Mouse (Mus musculus) MEL (cell line): ENCODE measurements at regions not wholly inside any gene's neighbourhood (a gene's known extent, or its start where the extent isn't known, plus 50 kb on each side); places are given as distances from the start of the nearest gene placed in this dataset.

Source experiments
- DNase-seq: peaks from one replicate; pipeline ENCODE4 v3.0.0; 2011; ENCODE audit warnings: low read depth, low spot score
- H3K27ac ChIP-seq: 2 replicates; pipeline ENCODE4 v1.5.1; 2012; ENCODE audit warnings: low read depth, mild to moderate bottlenecking, control low read depth, low read length, moderate library complexity; ENCODE audit not compliant: control insufficient read depth
- H3K27me3 ChIP-seq, 2 experiments: fragments of 150-350 bp in 1 of 2; sonication (generic) in 1 of 2; 2 replicates each; pipeline ENCODE4 v1.6.1; 2012; ENCODE audit warnings: low read length in 2 of 2, mild to moderate bottlenecking in 2 of 2, improper control_type of control experiment in 1 of 2, moderate library complexity in 1 of 2; ENCODE audit not compliant: insufficient read depth in 2 of 2, control insufficient read depth in 1 of 2
- H3K36me3 ChIP-seq, 2 experiments: 2 replicates each; pipeline ENCODE4 v1.6.1; 2012 to 2014; ENCODE audit warnings: low read length in 2 of 2, improper control_type of control experiment in 1 of 2, inconsistent platforms in 1 of 2, mild to moderate bottlenecking in 1 of 2; ENCODE audit not compliant: insufficient read depth in 2 of 2, control insufficient read depth in 1 of 2
- H3K4me1 ChIP-seq, 2 experiments: fragments of 150-350 bp in 1 of 2; sonication (generic) in 1 of 2; 2 replicates each; pipeline ENCODE4 v1.6.1; 2012; ENCODE audit warnings: low read length in 2 of 2, improper control_type of control experiment in 1 of 2, mild to moderate bottlenecking in 1 of 2; ENCODE audit not compliant: insufficient read depth in 2 of 2, control insufficient read depth in 1 of 2
- H3K4me3 ChIP-seq, 2 experiments: fragments of 150-350 bp in 1 of 2; sonication (generic) in 1 of 2; 2 replicates each; pipeline ENCODE4 v1.5.1; 2012; ENCODE audit warnings: low read depth in 2 of 2, low read length in 2 of 2, mild to moderate bottlenecking in 2 of 2, moderate library complexity in 2 of 2, control low read depth in 1 of 2, improper control_type of control experiment in 1 of 2; ENCODE audit not compliant: control insufficient read depth in 1 of 2, insufficient read depth in 1 of 2
- H3K79me2 ChIP-seq: 2 replicates; pipeline ENCODE4 v1.6.1; 2012; ENCODE audit warnings: mild to moderate bottlenecking, low read length, moderate library complexity; ENCODE audit not compliant: control insufficient read depth, poor library complexity, insufficient read depth
- H3K9ac ChIP-seq: 2 replicates; pipeline ENCODE4 v1.6.1; 2012; ENCODE audit warnings: low read depth, mild to moderate bottlenecking, control low read depth, low read length, moderate library complexity; ENCODE audit not compliant: control insufficient read depth, poor library complexity, severe bottlenecking
- H3K9me3 ChIP-seq: fragments of 150-350 bp; sonication (generic); replicated peaks from 2 replicates; pipeline ENCODE4 v1.6.1; 2012; ENCODE audit warnings: mild to moderate bottlenecking, low read length, improper control_type of control experiment, moderate library complexity; ENCODE audit not compliant: insufficient read depth
- CHD2 ChIP-seq: IDR thresholded peaks from 2 replicates; pipeline ENCODE4 v1.6.1; 2011; ENCODE audit warnings: low read length, improper control_type of control experiment
- E2F4 ChIP-seq: IDR thresholded peaks from 2 replicates; pipeline ENCODE4 v1.6.1; 2011; ENCODE audit warnings: low read depth, low read length, improper control_type of control experiment, borderline replicate concordance
- ELF1 ChIP-seq: IDR thresholded peaks from 2 replicates; pipeline ENCODE4 v1.6.1; 2014; ENCODE audit warnings: low read depth, mild to moderate bottlenecking, inconsistent platforms, low read length, improper control_type of control experiment, moderate library complexity
- ETS1 ChIP-seq: IDR thresholded peaks from 2 replicates; pipeline ENCODE4 v1.6.1; 2012; ENCODE audit warnings: low read depth, mild to moderate bottlenecking, inconsistent platforms, low read length, improper control_type of control experiment, moderate library complexity
- GATA1 ChIP-seq: IDR thresholded peaks from 2 replicates; pipeline ENCODE4 v1.6.1; 2011; ENCODE audit warnings: low read depth, low read length, improper control_type of control experiment
- HCFC1 ChIP-seq: IDR thresholded peaks from 2 replicates; pipeline ENCODE4 v1.6.1; 2012; ENCODE audit warnings: low read depth, mild to moderate bottlenecking, inconsistent platforms, low read length, improper control_type of control experiment, moderate library complexity
- JUND ChIP-seq: IDR thresholded peaks from 2 replicates; pipeline ENCODE4 v1.6.1; 2011; ENCODE audit warnings: low read depth, mild to moderate bottlenecking, improper control_type of control experiment, low read length
- MEF2A ChIP-seq: IDR thresholded peaks from 2 replicates; pipeline ENCODE4 v1.6.1; 2014; ENCODE audit warnings: low read depth, mild to moderate bottlenecking, inconsistent platforms, low read length, improper control_type of control experiment; ENCODE audit not compliant: poor library complexity, insufficient replicate concordance, severe bottlenecking; ENCODE audit errors: extremely low read depth
- MXI1 ChIP-seq: IDR thresholded peaks from 2 replicates; pipeline ENCODE4 v1.6.1; 2011; ENCODE audit warnings: mild to moderate bottlenecking, low read depth, low read length, improper control_type of control experiment
- MYB ChIP-seq: IDR thresholded peaks from 2 replicates; pipeline ENCODE4 v1.6.1; 2011; ENCODE audit warnings: mild to moderate bottlenecking, low read depth, low read length, improper control_type of control experiment
- NELFE ChIP-seq: IDR thresholded peaks from 2 replicates; pipeline ENCODE4 v1.6.1; 2011; ENCODE audit warnings: low read depth, low read length, improper control_type of control experiment
- SIN3A ChIP-seq: IDR thresholded peaks from 2 replicates; pipeline ENCODE4 v1.6.1; 2012; ENCODE audit warnings: low read length, improper control_type of control experiment, inconsistent platforms
- TBP ChIP-seq: IDR thresholded peaks from 2 replicates; pipeline ENCODE4 v1.8.0; 2011; ENCODE audit warnings: low read depth, low read length, improper control_type of control experiment
- TCF12 ChIP-seq: IDR thresholded peaks from 2 replicates; pipeline ENCODE4 v1.6.1; 2014; ENCODE audit warnings: low read depth, mild to moderate bottlenecking, inconsistent platforms, low read length, improper control_type of control experiment, moderate library complexity
- UBTF ChIP-seq: IDR thresholded peaks from 2 replicates; pipeline ENCODE4 v1.6.1; 2012; ENCODE audit warnings: low read depth, mild to moderate bottlenecking, inconsistent platforms, low read length, improper control_type of control experiment, moderate library complexity, borderline replicate concordance; ENCODE audit not compliant: insufficient read depth
- USF2 ChIP-seq, 2 experiments: IDR thresholded peaks; 2 replicates each; pipeline ENCODE4 v1.6.1; 2011 to 2012; ENCODE audit warnings: improper control_type of control experiment in 2 of 2, low read length in 2 of 2, borderline replicate concordance in 1 of 2, inconsistent platforms in 1 of 2, low read depth in 1 of 2, mild to moderate bottlenecking in 1 of 2; ENCODE audit not compliant: insufficient read depth in 1 of 2
- ZC3H11A ChIP-seq: IDR thresholded peaks from 2 replicates; pipeline ENCODE4 v1.6.1; 2012; ENCODE audit warnings: low read depth, mild to moderate bottlenecking, inconsistent platforms, low read length, improper control_type of control experiment
- ZMIZ1 ChIP-seq: IDR thresholded peaks from 2 replicates; pipeline ENCODE4 v1.6.1; 2012; ENCODE audit warnings: low read depth, mild to moderate bottlenecking, inconsistent platforms, low read length, improper control_type of control experiment, moderate library complexity
- ZNF384 ChIP-seq: IDR thresholded peaks from 2 replicates; pipeline ENCODE4 v1.6.1; 2012; ENCODE audit warnings: low read depth, mild to moderate bottlenecking, inconsistent platforms, low read length, improper control_type of control experiment

- Histone ChIP-seq H3K27ac (no peak overlapping the region), H3K4me1 (peaks cover 31 to 35% of the 10 kb centered on the region in 2 experiments), H3K79me2 (no peaks in the 10 kb centered on the region), H3K27me3 (no peaks in the 10 kb centered on the region), H3K9me3 (no peaks in the 10 kb centered on the region), H3K9ac (no peak overlapping the region), H3K36me3 (peaks cover 0 to 21% of the 10 kb centered on the region in 2 experiments; a peak in 2 of 4 replicates), H3K4me3 (no peak overlapping the region)
- TF ChIP-seq ZMIZ1: no peak
- no peak for TF ChIP-seq UBTF
- TF ChIP-seq E2F4: no peak
- no peak for TF ChIP-seq MEF2A
- TF ChIP-seq JUND: no peak
- TF ChIP-seq MXI1: no peak
- no peak for TF ChIP-seq SIN3A
- TF ChIP-seq ELF1: no peak
- no peak for TF ChIP-seq ZNF384
- no peak for TF ChIP-seq MYB
- no peak for TF ChIP-seq USF2 (IDR thresholded peaks at IDR 0.05; ENCODE audit: borderline replicate concordance in 1 of 2, insufficient read depth in 1 of 2, low read depth in 1 of 2, low read length in 2 of 2)
- TF ChIP-seq TBP: no peak
- TF ChIP-seq NELFE: no peak
- no peak for TF ChIP-seq ETS1
- no peak for DNase-seq
Observed at GRCm38 (mm10) chr13:44063317-44063716, 278.7 kb downstream of the Cd83 start.

GRCm38 (mm10) chr13:44064026-44064425 is 279.5 kb downstream of the Cd83 start:
- no peak overlapping the region for H3K27ac ChIP-seq
- H3K27me3 ChIP-seq: no peaks in the 10 kb centered on the region
- H3K9ac ChIP-seq: no peak overlapping the region
- peaks cover 0 to 21% of the 10 kb centered on the region in 2 experiments; a peak in 2 of 4 replicates for H3K36me3 ChIP-seq
- H3K4me3 ChIP-seq: no peak overlapping the region
- peak; percentile 36 for DNase-seq
- peaks cover 25 to 35% of the 10 kb centered on the region in 2 experiments for H3K4me1 ChIP-seq
- H3K9me3 ChIP-seq: no peaks in the 10 kb centered on the region
- TF ChIP-seq GATA1 (no peak), ZC3H11A (no peak), NELFE (no peak), HCFC1 (no peak), TCF12 (no peak), MYB (no peak), SIN3A (no peak), CHD2 (no peak)
- H3K79me2 ChIP-seq: no peaks in the 10 kb centered on the region
